Mouse (Mus musculus): ENCODE data around the gene Gpam.
"Not testable (repeated sequence)": the region's sequence is repeated elsewhere in the genome, so short reads cannot be mapped to it uniquely, and the experiment has no call there.

Gene Gpam

GRCm38 (mm10) chr19:55127072-55127718 lies at the start of gene Gpam:
Gpam (minus strand) TSS chr19:55127238.
- DNase-seq = no peak

GRCm38 (mm10) chr19:55171585-55171984 lies 44.5 kb upstream of the Gpam start:
- DNase-seq = no peak

GRCm38 (mm10) chr19:55170399-55170798 lies 43.4 kb upstream of the Gpam start:
- no peak for DNase-seq

GRCm38 (mm10) chr19:55169236-55169729 lies 42.2 kb upstream of the Gpam start:
- DNase-seq = not testable (repeated sequence)

GRCm38 (mm10) chr19:55168360-55168759 lies 41.3 kb upstream of the Gpam start:
- no peak for DNase-seq

GRCm38 (mm10) chr19:55167741-55168140 lies 40.7 kb upstream of the Gpam start:
- DNase-seq = no peak

- no peak for DNase-seq
Observed at GRCm38 (mm10) chr19:55166741-55167140, 39.7 kb upstream of the Gpam start.

- no peak for DNase-seq
Observed at GRCm38 (mm10) chr19:55165954-55166353, 38.9 kb upstream of the Gpam start.

- DNase-seq = no peak
Observed at GRCm38 (mm10) chr19:55165183-55165865, 38.3 kb upstream of the Gpam start.

GRCm38 (mm10) chr19:55164162-55164561 lies 37.1 kb upstream of the Gpam start:
- no peak for DNase-seq

- DNase-seq = no peak
Observed at GRCm38 (mm10) chr19:55162271-55162670, 35.2 kb upstream of the Gpam start.

- no peak for DNase-seq
Observed at GRCm38 (mm10) chr19:55159826-55160225, 32.8 kb upstream of the Gpam start.

GRCm38 (mm10) chr19:55158606-55159005 lies 31.6 kb upstream of the Gpam start:
- no peak for DNase-seq

GRCm38 (mm10) chr19:55157029-55157428 lies 30.0 kb upstream of the Gpam start:
- DNase-seq = no peak

GRCm38 (mm10) chr19:55152983-55153382 lies 25.9 kb upstream of the Gpam start:
- DNase-seq = no peak

- not testable (repeated sequence) for DNase-seq
Observed at GRCm38 (mm10) chr19:55152274-55152673, 25.2 kb upstream of the Gpam start.

- DNase-seq = no peak
Observed at GRCm38 (mm10) chr19:55149646-55150045, 22.6 kb upstream of the Gpam start.

GRCm38 (mm10) chr19:55148109-55148508 lies 21.1 kb upstream of the Gpam start:
- no peak for DNase-seq

- no peak for DNase-seq
Observed at GRCm38 (mm10) chr19:55147568-55147967, 20.5 kb upstream of the Gpam start.

GRCm38 (mm10) chr19:55145136-55145535 lies 18.1 kb upstream of the Gpam start:
- DNase-seq = no peak

GRCm38 (mm10) chr19:55144691-55145090 lies 17.7 kb upstream of the Gpam start:
- DNase-seq = no peak

GRCm38 (mm10) chr19:55143391-55144300 lies 16.6 kb upstream of the Gpam start:
- no peak for DNase-seq

- DNase-seq = no peak
Observed at GRCm38 (mm10) chr19:55139301-55139700, 12.3 kb upstream of the Gpam start.
